Mouse (Mus musculus) layer of hippocampus, adult 18-20 months (tissue): ENCODE data around the gene Gm20481. TPM values are rescaled to one million over a fixed set of nuclear protein-coding genes. Genes with fewer than 3 reads are reported as not detected.
A peak's percentile ranks its signal among the peaks of the same experiment; 100 is the strongest.
"Not testable (repeated sequence)": the region's sequence is repeated elsewhere in the genome, so short reads cannot be mapped to it uniquely, and the experiment has no call there.

ENCODE experiments used
- DNase-seq, 2 experiments: peaks; one replicate each; pipeline ENCODE4 v3.0.0; 2022; ENCODE audit warnings: low spot score in 2 of 2
- total RNA-seq, 2 experiments: library from RNA; stranded (reverse); gene quantifications; 2 replicates each; pipeline ENCODE4 v1.2.3; 2021

The Gm20481 gene
- total RNA-seq, 2 experiments from 2014 or later: not detected

- DNase-seq: peak; percentile 40 to 53
Observed at GRCm38 (mm10) chr17:34951636-34952377, 17.9 kb upstream of the Gm20481 start.

GRCm38 (mm10) chr17:34952378-34953040 lies 17.2 kb upstream of the Gm20481 start:
- DNase-seq: peak in 1 of 2 experiments; percentile 78

- DNase-seq: no peak
Observed at GRCm38 (mm10) chr17:34953258-34953657, 16.5 kb upstream of the Gm20481 start.

GRCm38 (mm10) chr17:34953904-34954303 lies 15.8 kb upstream of the Gm20481 start:
- DNase-seq: no peak

- no peak for DNase-seq
Observed at GRCm38 (mm10) chr17:34954831-34955230, 14.9 kb upstream of the Gm20481 start.

- DNase-seq: no peak
Observed at GRCm38 (mm10) chr17:34955884-34956283, 13.8 kb upstream of the Gm20481 start.

GRCm38 (mm10) chr17:34956340-34956739 lies 13.4 kb upstream of the Gm20481 start:
- DNase-seq: no peak

GRCm38 (mm10) chr17:34957291-34957690 lies 12.4 kb upstream of the Gm20481 start:
- DNase-seq: not testable (repeated sequence)

GRCm38 (mm10) chr17:34957966-34958365 lies 11.7 kb upstream of the Gm20481 start:
- not testable (repeated sequence) for DNase-seq

- not testable (repeated sequence) for DNase-seq
Observed at GRCm38 (mm10) chr17:34958734-34959129, 11.0 kb upstream of the Gm20481 start.

GRCm38 (mm10) chr17:34959130-34959778 lies 10.5 kb upstream of the Gm20481 start, which contains the start of gene Hspa1b:
TSS of gene Hspa1b (minus strand) at chr17:34959238.
- peak; percentile 75 to 88 for DNase-seq

- DNase-seq: no peak
Observed at GRCm38 (mm10) chr17:34959881-34960515, 9.7 kb upstream of the Gm20481 start.

- DNase-seq: peak in 1 of 2 experiments; percentile 38
Observed at GRCm38 (mm10) chr17:34960702-34961493, 8.8 kb upstream of the Gm20481 start.

- no peak for DNase-seq
Observed at GRCm38 (mm10) chr17:34962125-34962524, 7.6 kb upstream of the Gm20481 start.

- no peak for DNase-seq
Observed at GRCm38 (mm10) chr17:34962841-34963240, 6.9 kb upstream of the Gm20481 start.

GRCm38 (mm10) chr17:34964640-34965049 lies 5.1 kb upstream of the Gm20481 start:
- DNase-seq: no peak

GRCm38 (mm10) chr17:34965627-34966026 lies 4.1 kb upstream of the Gm20481 start:
- DNase-seq: no peak

GRCm38 (mm10) chr17:34970850-34971249 lies 1.1 kb downstream of the Gm20481 start:
- not testable (repeated sequence) for DNase-seq

GRCm38 (mm10) chr17:34971694-34972068 lies 2.0 kb downstream of the Gm20481 start:
- not testable (repeated sequence) for DNase-seq

- peak; percentile 76 to 85 for DNase-seq
Observed at GRCm38 (mm10) chr17:34972069-34972749, 2.5 kb downstream of the Gm20481 start, which contains the start of the genes Hspa1a and Hspa1l. TSS of gene Hspa1a (minus strand) at chr17:34972156. TSS of gene Hspa1l (plus strand) at chr17:34972703.
